Mouse (Mus musculus) hindbrain, embryonic 10.5 days (tissue): ENCODE measurements around the gene Ints7. TPM values are rescaled to one million over a fixed set of nuclear protein-coding genes. Genes with fewer than 3 reads are reported as not detected.

ENCODE experiments used
- DNase-seq: peaks from one replicate; pipeline ENCODE4 v3.0.0-alpha.2; 2017; ENCODE audit warnings: low spot score
- H3K27ac ChIP-seq: fragments of 300-500 bp; sonication (generic); 2 replicates; pipeline ENCODE4 v1.5.1; 2016; ENCODE audit warnings: mild to moderate bottlenecking, moderate library complexity
- H3K27me3 ChIP-seq: fragments of 300-500 bp; sonication (generic); 2 replicates; pipeline ENCODE4 v1.6.1; 2016; ENCODE audit warnings: mild to moderate bottlenecking; ENCODE audit not compliant: poor library complexity, insufficient read depth, severe bottlenecking
- H3K36me3 ChIP-seq: fragments of 300-500 bp; sonication (generic); 2 replicates; pipeline ENCODE4 v1.6.1; 2016; ENCODE audit warnings: mild to moderate bottlenecking, moderate library complexity
- H3K4me1 ChIP-seq: fragments of 300-500 bp; sonication (generic); replicated peaks from 2 replicates; pipeline ENCODE4 v1.6.1; 2016; ENCODE audit warnings: mild to moderate bottlenecking
- H3K4me3 ChIP-seq: fragments of 300-500 bp; sonication (generic); 2 replicates; pipeline ENCODE4 v1.5.1; 2016; ENCODE audit warnings: mild to moderate bottlenecking, moderate library complexity
- H3K9me3 ChIP-seq: fragments of 300-500 bp; sonication (generic); 2 replicates; pipeline ENCODE4 v1.6.1; 2016; ENCODE audit warnings: mild to moderate bottlenecking, moderate library complexity
- WGBS: fragments of 180-500 bp; shearing (Covaris S2); methylation state at CpG from one replicate; pipeline ENCODE4 v1.1.7; 2016; 5-methylcytosine and 5-hydroxymethylcytosine counted together
- polyA plus RNA-seq: library from polyadenylated mRNA; unstranded; fragments of >200 nt; fragmentation: Nextera tagmentation; extraction: Ambion mirVana; gene quantifications from 2 replicates; pipeline ENCODE4 v1.2.1, GENCODE M21; 2016

Ints7 gene
- polyA plus RNA-seq, 1 experiment from 2014 or later: 67.4 TPM

- WGBS: 65% methylated on average over 4 of the region's 4 CpGs
- H3K27me3 ChIP-seq: peaks cover 61% of the 10 kb centered on the region
These were observed 67.5 kb downstream of the Ints7 start for GRCm38 (mm10) chr1:191642903-191643302.

GRCm38 (mm10) chr1:191645921-191646320 lies 70.5 kb downstream of the Ints7 start:
- DNase-seq: no peak
- Histone ChIP-seq H3K4me3 (no peak overlapping the region), H3K4me1 (peaks cover 24% of the 10 kb centered on the region), H3K9me3 (no peaks in the 10 kb centered on the region), H3K27ac (no peak overlapping the region), H3K36me3 (no peaks in the 10 kb centered on the region), H3K27me3 (peaks cover 31% of the 10 kb centered on the region; the same call in 1 of the 2 replicates)
- WGBS: 61% methylated on average over 8 of the region's 8 CpGs

More at GRCm38 (mm10) chr1:191642903-191643302, 67.5 kb downstream of the Ints7 start:
- Histone ChIP-seq H3K36me3 (no peaks in the 10 kb centered on the region), H3K27ac (no peak overlapping the region), H3K4me1 (peaks cover 32% of the 10 kb centered on the region), H3K4me3 (no peak overlapping the region), H3K9me3 (no peaks in the 10 kb centered on the region)
- no peak for DNase-seq

- Histone ChIP-seq H3K9me3 (no peaks in the 10 kb centered on the region), H3K4me3 (no peak overlapping the region), H3K4me1 (0 out of 2 replicates have a peak, but pooled peaks cover 13% of the 10 kb centered on the region), H3K36me3 (no peaks in the 10 kb centered on the region), H3K27me3 (peaks cover 30% of the 10 kb centered on the region; the same call in 1 of the 2 replicates), H3K27ac (no peak overlapping the region)
- no peak for DNase-seq
- WGBS: 94% methylated on average over 3 of the region's 3 CpGs
These were observed 72.2 kb downstream of the Ints7 start for GRCm38 (mm10) chr1:191647590-191647989.

GRCm38 (mm10) chr1:191659441-191659840 lies 84.0 kb downstream of the Ints7 start:
- H3K4me1 ChIP-seq: no peaks in the 10 kb centered on the region
- no peak overlapping the region for H3K4me3 ChIP-seq
- WGBS: 70% methylated on average over 3 of the region's 3 CpGs

GRCm38 (mm10) chr1:191661019-191661796 lies 85.8 kb downstream of the Ints7 start:
- H3K4me1 ChIP-seq: no peaks in the 10 kb centered on the region
- H3K36me3 ChIP-seq: no peaks in the 10 kb centered on the region
- H3K27ac ChIP-seq: no peak overlapping the region
- H3K9me3 ChIP-seq: no peaks in the 10 kb centered on the region
- WGBS: 80% methylated on average over 8 of the region's 8 CpGs
- no peak for DNase-seq
- no peaks in the 10 kb centered on the region; the same call in 1 of the 2 replicates for H3K27me3 ChIP-seq
- no peak overlapping the region for H3K4me3 ChIP-seq

More at GRCm38 (mm10) chr1:191659441-191659840, 84.0 kb downstream of the Ints7 start:
- Histone ChIP-seq H3K27ac (no peak overlapping the region), H3K36me3 (no peaks in the 10 kb centered on the region), H3K27me3 (no peaks in the 10 kb centered on the region; the same call in 1 of the 2 replicates), H3K9me3 (no peaks in the 10 kb centered on the region)
- no peak for DNase-seq

GRCm38 (mm10) chr1:191662178-191662898 lies 86.9 kb downstream of the Ints7 start:
- no peak for DNase-seq
- no peak overlapping the region for H3K27ac ChIP-seq
- no peaks in the 10 kb centered on the region for H3K4me1 ChIP-seq
- H3K27me3 ChIP-seq: no peaks in the 10 kb centered on the region; the same call in 1 of the 2 replicates
- WGBS: 83% methylated on average over 9 of the region's 9 CpGs
- H3K36me3 ChIP-seq: no peaks in the 10 kb centered on the region
- H3K9me3 ChIP-seq: no peaks in the 10 kb centered on the region
- H3K4me3 ChIP-seq: no peak overlapping the region

- H3K27me3 ChIP-seq: no peaks in the 10 kb centered on the region; the same call in 1 of the 2 replicates
- WGBS: 62% methylated on average over 8 of the region's 8 CpGs
- H3K4me3 ChIP-seq: no peak overlapping the region
- H3K4me1 ChIP-seq: no peaks in the 10 kb centered on the region
- no peaks in the 10 kb centered on the region for H3K36me3 ChIP-seq
- H3K9me3 ChIP-seq: no peaks in the 10 kb centered on the region
- no peak for DNase-seq
- H3K27ac ChIP-seq: no peak overlapping the region
These were observed 87.6 kb downstream of the Ints7 start for GRCm38 (mm10) chr1:191662899-191663500.

GRCm38 (mm10) chr1:191663603-191664002 lies 88.2 kb downstream of the Ints7 start:
- Histone ChIP-seq H3K4me3 (no peak overlapping the region), H3K27me3 (no peaks in the 10 kb centered on the region; the same call in 1 of the 2 replicates), H3K27ac (no peak overlapping the region), H3K36me3 (no peaks in the 10 kb centered on the region), H3K4me1 (no peaks in the 10 kb centered on the region), H3K9me3 (no peaks in the 10 kb centered on the region)
- 92% methylated on average over 6 of the region's 6 CpGs for WGBS
- no peak for DNase-seq

- no peaks in the 10 kb centered on the region for H3K4me1 ChIP-seq
- WGBS: 76% methylated on average over 11 of the region's 11 CpGs
These were observed 90.9 kb downstream of the Ints7 start for GRCm38 (mm10) chr1:191666351-191666750.

GRCm38 (mm10) chr1:191668030-191668429 lies 92.6 kb downstream of the Ints7 start:
- H3K27ac ChIP-seq: no peak overlapping the region
- no peak for DNase-seq
- H3K27me3 ChIP-seq: no peaks in the 10 kb centered on the region
- 92% methylated on average over 9 of the region's 9 CpGs for WGBS
- H3K4me1 ChIP-seq: no peaks in the 10 kb centered on the region
- no peaks in the 10 kb centered on the region for H3K36me3 ChIP-seq
- H3K9me3 ChIP-seq: no peaks in the 10 kb centered on the region
- no peak overlapping the region for H3K4me3 ChIP-seq

More at GRCm38 (mm10) chr1:191666351-191666750, 90.9 kb downstream of the Ints7 start:
- Histone ChIP-seq H3K9me3 (no peaks in the 10 kb centered on the region), H3K27ac (no peak overlapping the region), H3K4me3 (no peak overlapping the region), H3K27me3 (no peaks in the 10 kb centered on the region), H3K36me3 (no peaks in the 10 kb centered on the region)
- DNase-seq: no peak
